Mouse (Mus musculus) lung, postnatal 4 days (tissue): ENCODE data around the gene Tcf25.

Source experiments
- DNase-seq, 2 experiments: peaks; one replicate each; pipeline ENCODE4 v3.0.0; 2021

Gene Tcf25

DNA sequence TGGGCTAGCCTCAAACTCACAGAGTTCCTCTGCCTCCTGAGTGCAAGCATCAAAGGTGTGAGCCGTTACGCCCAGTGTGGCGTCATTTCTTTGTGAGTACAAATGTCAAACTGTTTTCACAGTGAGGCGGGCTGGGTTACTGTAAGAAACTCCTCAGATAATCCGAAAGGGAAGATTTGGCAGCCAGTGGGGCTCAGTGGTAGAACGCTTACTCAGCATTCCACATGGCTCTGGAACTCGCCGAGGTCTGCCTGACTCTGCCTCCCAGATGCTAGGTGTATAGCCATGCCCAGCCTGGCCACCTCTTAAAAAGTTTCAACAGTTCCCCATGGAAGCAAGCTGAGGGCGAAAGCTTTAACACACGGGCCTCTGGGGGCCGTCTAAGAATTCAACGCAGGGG lies 21.4 kb upstream of the Tcf25 start:
- DNase-seq, result no peak

DNA sequence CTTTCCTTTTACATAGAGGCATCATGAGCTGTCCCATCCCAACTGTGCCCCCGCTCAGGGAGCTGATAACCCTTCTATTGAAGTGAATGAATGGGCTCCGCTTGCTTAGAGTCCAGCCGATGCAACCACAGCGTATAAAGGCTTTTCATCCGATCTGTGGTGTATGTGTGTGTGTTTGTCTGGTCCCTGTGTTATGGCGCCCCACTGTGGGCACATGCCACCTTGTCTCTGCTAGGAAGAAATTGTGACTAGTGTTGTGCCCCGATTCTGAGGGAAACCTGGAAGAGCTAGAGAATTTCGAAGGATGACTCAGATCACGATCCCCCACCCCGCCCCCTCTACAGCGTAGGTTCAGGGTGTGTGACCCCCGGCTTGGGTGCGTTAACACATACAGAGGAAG lies 20.8 kb upstream of the Tcf25 start:
- DNase-seq, result peak; percentile 69 to 77

DNA sequence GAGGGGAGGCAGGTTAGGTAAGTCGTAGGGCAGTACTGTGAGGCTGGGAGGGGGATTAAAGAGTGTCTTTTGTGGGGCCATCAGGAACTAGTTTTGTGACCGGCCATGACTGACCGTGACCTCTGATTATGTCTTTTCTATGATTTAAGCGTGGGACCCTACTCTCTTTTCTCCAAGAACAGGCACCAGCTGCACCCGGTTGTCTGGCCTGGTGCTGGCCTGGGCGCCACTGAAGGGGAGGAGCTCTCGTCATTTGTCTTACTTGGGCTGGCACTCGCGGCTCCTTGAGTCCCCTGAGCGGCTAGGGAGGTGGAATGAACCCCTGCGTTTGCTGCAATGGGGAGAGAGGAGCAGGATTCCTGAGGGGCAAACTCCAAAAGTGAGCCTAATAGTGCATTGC lies 20.3 kb upstream of the Tcf25 start:
- DNase-seq, result no peak

DNA sequence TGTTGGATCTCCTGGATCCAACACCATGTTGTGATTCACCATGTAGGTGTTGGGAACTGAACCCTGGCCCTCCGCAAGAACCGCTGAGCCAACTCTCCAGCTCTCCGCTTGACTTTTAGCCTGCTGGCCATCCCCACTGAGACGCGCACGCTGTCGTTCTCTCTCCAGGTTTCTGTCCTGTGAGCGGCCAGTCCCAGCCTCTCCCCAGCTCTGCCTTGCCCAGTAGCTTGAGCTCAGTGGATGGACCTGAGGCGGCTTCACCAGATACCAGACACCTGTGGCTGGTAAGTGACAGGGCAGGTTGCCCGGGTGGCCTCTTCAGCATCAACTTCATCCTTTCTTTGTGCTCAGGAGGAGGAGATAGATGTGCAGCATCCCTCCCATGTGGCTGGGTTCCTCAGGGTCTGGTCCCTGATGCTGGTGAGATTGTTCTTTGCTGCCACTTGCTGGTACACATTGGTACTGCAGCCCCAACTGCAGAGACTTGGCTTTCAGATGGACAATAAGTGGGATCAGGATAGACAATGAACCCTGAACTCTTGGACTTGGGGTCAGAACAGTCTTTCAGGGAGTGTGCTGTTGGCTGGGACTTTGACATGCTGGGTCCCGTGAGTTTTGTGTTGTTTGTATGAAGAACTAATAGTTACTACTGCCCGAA lies 12.3 kb upstream of the Tcf25 start:
- peak; percentile 64 to 82 for DNase-seq

DNA sequence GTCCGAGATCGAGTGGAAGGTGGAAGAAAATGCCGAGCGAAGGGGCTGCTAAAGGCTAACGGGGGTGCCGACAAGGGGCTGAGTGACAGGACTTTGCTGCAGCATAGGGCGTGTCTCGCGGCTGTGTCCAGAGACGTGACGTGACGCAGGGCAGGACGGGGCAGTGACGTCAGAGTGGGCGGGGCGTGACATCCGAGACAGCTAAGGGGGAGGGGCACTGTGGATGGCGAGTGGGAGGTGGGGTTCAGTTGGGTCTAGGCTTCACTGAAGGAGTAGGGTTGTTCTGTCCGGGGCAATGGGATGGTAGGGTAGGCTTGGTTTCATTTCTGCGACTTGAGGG lies 656 bp downstream of the Tcf25 start:
- peak; percentile 95 to 97 for DNase-seq

DNA sequence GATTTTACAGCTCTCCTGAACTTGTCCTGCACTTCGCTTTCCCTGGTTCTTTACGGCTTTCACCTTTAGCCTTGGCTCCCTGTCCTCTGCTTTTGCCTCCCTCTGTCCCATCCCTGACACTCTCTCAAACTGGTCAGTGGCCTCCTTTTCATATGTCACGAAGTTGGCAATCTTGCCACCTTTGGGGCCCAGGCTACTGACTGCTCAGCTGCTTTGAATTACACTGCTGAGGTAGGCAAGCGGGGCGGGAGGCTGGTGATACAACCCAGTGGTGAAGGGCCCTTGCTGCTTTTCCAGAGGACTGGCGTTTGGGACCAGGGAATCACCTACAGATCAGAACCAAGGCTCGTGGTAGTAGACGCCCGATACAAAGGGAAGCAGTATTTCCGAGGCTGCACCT lies 2.1 kb downstream of the Tcf25 start:
- no peak for DNase-seq

DNA sequence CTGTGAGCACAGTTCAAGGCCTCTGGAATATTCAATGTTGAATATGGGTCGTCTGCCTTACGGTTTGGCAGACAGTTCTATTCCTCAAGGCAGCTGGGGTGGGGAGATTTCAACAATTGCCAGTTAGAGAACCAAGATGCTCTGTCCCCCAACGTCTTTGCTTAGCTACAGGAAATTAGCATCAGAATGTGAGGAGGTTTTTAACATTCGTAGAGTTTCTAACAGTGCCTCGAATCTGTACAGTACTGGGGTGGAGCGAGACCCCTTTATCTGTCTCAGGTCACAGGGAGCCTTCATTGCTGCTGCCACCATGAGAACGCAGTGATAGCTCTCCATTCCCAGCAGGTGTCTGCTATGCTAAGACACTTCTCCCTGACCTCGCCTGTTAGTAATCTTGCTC lies 2.6 kb downstream of the Tcf25 start:
- no peak for DNase-seq

DNA sequence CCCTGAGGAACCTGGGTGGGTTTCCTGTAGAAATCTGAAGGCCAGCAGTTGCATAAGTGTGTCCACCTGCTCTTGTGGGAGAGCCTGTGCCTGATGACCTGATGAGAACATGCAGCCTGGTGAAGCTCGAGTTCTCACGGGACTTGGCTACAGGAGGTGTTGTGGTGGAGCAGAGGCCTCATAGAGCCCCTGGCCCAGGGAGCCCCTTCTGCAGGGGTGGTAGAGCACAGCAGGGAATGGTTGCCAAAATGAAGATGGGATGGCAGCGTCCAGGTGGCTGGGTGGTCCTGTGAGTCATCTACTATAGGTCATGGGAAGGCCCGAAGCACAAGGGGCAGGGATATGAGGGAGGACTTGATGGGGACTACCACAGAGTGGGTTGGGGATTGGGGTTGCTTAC lies 8.2 kb downstream of the Tcf25 start:
- DNase-seq, result no peak

DNA sequence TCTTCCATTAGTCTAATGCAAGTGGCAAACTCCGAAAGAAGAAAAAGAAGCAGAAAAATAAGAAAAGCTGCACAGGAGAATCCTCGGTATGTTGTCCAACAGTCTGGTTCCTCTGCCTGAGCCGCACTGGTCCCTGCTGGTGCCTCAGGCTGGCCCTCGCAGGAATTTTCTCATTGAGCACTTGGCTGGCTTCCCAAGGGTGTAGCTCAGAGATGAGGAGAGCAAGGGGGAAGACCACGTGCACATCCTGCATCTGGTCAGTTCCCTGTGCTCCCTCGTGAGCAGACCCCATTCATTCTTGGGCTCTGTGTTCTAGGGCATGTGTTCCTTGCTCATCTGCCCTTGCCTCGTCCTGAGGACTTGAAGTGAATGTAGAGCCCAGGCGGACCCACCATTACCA lies 9.0 kb downstream of the Tcf25 start:
- DNase-seq, result no peak

DNA sequence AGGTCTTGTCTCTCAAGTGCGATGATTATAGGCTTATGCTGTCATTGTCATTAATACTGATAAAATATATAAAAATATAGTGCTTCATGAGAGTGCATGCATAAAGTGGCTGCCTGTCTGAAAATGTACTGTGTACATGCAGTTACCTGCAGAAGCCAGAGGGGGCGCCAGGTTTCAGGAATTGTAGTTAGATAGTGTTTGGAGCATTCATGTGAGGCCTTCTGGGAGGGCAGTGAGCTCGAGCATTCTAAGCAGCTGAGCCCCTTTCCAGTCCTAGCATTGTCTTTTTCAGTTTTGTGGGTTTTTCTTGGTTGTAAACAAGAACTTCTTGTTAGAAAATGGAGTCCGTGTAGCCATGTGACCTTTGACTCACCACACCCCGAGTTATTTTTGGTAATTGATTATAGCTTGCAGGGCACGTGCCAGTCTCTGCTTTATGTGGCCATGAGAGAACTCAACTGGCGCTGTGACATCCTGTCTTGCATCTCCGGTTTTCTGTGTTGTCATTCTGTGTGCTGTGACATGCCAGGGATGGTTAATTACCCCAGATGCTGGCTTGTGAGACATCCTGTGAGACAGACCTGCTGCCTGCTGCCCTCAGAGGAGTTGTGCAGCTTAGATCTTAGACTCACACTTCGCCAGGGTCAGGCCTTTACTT lies 11.5 kb downstream of the Tcf25 start:
- peak in 1 of 2 experiments; percentile 41 for DNase-seq

DNA sequence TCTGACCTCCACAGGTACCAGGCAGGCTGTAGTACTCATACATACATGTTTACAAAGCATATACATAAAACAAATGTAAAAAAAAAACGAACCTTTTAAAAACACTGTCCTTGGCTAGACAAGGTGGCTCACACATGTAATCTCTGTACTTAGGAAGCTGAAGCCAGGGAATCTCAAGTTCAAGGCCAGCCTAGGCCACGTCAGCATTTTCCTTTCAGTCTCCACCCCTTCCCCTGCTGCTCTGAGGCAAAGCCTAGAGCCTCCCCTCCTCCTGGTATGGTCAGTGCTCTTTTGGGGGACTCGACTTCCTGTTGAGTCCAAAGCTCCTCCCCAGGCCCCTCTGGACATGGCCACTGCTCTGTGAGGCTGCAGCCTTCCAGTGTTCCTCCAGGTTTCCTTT lies 13.5 kb downstream of the Tcf25 start:
- no peak for DNase-seq

DNA sequence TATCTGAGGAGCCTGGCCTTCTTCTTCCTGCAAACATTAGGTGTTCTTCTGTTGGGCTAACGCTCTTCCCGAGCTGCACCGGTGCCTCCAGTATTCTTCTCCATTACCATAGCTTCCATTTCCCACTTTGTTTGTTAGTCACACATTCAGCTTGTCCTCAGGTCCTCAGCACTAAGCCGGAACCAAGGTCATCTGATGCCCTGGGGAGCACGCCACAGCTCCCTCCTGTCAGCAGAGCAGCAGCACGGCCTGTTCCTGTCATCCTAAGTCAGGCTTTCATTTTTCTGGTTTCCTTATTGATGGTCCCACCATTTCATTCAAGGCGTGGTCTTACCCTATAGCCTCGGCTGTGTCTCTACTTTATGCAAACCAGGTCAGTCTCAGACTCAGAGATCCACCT lies 14.2 kb downstream of the Tcf25 start:
- DNase-seq, result no peak

DNA sequence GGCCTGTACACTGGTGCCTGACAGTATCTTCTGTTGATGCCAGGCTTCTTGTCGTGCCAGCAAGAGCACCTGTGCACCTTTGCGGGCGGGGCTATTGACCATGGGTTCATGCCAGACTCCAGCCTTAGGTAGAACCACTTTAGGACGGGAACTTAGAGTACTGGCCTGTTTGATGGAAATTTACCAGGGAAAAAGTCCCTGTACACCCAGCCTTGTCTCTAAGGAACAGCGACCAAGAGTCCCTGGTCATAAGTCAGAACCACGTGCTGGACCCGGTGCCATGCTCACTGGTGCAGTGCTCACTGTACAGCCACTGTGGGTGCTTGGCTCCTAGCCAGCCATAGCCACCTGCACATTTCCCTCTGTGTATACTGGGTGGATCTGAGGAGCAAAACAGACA lies 15.5 kb downstream of the Tcf25 start:
- no peak for DNase-seq

DNA sequence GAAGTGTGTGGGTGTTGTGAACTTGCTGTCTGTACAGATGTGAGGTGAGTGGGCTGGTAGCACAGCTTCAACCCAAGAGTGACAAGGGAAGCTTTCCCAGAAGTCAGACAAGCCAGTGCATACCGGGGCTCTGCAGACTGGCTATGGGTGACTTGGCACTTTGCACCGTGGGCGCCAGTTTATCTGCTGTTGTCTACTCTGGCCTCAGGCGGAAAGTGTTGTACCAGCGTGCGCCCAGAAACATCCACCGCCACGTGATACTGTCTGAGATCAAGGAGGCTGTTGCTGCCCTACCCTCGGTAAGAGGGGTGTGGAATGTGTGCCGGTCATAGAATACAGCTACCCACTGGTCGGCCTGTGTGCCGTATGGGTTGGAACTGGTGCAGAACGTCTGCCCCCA lies 24.8 kb downstream of the Tcf25 start:
- no peak for DNase-seq

DNA sequence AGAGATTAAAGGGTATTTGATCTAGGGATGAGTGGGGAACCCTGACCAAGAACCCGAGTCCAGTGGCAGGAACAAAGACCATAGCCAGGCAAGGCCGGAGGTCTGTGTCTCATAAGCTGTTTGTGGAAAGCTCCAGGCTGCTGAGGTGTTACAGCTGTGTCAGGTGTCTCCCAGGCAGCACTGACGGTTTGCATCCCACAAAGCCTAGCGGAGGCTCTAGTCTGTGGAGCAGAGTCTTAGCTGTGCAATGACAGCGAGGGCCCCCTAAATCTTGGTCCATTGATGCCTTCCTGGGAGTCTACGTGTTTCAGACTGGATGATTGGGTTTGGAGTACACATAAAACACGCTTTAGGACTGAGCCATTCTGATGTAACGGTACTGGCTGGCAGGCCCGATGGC lies 28.4 kb downstream of the Tcf25 start:
- DNase-seq, result no peak

DNA sequence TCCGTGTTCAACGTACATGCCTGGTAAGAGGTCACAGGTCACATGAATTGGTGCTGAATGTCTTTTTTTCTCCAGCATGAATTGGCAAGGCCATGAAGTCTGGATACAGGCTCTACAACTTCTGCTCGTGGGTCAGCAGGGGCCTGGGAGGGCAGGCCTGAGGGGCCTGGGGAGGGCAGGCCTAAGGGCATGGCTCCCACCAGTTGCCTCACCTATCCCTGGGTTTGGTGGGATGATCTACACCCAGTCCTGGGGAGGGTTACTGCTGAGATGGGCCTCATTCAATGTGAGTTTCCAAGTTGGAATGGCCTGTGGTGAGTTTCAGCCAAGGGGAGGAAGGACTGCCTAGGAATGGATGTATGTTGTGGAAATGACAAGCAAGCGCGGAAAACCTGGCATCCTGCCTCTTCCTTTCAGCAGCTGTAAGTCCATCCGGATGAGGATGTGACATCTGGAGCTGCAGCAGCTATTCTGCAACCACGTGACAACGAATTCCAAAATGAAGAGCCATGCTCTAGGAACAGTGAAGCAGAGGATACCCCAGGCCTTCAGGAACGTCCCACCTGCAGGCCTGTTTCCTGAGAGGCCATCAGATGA lies 29.3 kb downstream of the Tcf25 start:
- DNase-seq, result no peak

DNA sequence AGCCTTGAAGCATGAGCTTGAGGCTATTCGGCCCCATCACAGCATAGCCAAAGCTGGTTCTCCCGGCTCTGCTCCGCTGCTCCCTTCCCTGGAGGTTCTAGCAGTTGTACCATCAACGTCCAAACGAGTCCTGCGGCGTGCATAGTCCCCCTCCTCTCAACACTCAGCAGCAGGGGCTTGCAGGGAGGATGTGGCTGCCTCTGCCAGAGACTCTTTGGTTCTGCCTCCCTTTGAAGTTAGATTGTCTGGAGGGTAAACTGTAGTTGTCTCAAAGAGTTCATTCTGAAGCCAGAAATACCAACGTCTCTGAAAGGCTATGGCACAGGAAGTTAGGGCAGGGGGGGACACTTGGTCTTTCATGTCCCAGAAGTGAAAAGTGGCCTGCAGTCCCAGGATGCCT lies 31.0 kb downstream of the Tcf25 start:
- no peak for DNase-seq

DNA sequence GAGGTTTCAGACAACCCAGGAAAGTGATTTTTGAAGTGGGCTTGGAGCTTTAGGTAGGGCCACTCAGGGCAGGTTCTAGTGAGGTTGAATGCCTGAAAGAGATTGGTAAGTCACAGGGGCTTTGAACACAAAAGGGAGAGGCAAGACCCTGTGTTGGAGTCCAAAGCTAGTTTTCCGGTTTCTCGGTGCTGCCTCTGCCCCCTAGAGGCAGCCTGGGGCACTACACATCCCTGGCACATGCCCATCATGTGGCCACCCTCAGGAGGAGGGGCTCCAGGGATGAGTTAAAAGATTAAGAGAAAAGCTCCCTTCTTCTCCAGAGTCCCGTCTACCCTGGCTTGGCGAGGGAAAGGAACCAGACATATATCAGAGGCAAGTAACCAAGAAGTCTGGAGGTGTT lies 33.2 kb downstream of the Tcf25 start, which contains the start of gene Mc1r:
Mc1r (plus strand) TSS at position 322 of the 400 bp plus-strand sequence.
- DNase-seq, result peak; percentile 61 to 76

DNA sequence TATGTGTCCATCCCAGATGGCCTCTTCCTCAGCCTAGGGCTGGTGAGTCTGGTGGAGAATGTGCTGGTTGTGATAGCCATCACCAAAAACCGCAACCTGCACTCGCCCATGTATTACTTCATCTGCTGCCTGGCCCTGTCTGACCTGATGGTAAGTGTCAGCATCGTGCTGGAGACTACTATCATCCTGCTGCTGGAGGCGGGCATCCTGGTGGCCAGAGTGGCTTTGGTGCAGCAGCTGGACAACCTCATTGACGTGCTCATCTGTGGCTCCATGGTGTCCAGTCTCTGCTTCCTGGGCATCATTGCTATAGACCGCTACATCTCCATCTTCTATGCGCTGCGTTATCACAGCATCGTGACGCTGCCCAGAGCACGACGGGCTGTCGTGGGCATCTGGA lies 34.1 kb downstream of the Tcf25 start:
- DNase-seq, result no peak

DNA sequence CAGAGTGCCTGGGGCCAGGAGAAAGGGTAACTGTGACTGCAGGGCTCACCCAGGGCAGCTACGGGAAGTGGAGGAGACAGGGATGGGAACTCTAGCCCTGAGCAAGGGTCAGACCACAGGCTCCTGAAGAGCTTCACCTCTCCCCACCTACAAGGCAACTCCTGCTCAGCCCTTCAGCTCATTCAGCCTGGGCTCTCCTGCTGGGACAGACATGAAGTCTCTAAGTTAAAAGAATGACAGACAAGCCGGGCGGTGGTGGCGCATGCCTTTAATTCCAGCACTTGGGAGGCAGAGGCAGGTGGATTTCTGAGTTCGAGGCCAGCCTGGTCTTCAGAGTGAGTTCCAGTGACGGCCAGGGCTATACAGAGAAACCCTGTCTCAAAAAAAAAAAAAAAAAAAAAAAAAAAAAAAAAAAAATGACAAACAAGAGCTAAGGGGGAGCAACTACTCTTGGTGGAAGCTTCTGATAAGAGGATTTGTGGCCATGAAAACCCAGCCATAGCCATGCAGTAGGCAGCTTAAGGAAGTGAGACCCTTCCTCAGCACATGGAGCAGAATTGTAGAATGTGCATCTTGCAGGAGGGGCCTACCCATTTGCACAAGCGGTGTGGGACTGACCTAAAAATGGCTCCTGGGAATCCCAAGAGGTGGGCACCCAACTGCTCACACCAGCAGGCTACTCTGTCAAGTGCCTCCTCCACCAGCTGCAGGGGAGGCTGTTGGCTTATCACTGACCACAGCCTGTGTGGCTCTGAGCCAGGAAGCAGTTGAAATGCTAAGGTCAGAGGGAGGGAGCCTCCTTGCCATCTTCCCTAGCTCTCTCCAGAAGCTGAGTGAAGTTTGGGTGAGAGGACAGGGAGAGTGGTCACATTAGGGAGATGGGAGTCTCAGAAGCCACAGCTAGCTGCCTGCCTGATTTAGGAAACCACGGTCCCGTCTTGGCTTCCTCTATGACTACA lies 35.3 kb downstream of the Tcf25 start:
- no peak for DNase-seq

DNA sequence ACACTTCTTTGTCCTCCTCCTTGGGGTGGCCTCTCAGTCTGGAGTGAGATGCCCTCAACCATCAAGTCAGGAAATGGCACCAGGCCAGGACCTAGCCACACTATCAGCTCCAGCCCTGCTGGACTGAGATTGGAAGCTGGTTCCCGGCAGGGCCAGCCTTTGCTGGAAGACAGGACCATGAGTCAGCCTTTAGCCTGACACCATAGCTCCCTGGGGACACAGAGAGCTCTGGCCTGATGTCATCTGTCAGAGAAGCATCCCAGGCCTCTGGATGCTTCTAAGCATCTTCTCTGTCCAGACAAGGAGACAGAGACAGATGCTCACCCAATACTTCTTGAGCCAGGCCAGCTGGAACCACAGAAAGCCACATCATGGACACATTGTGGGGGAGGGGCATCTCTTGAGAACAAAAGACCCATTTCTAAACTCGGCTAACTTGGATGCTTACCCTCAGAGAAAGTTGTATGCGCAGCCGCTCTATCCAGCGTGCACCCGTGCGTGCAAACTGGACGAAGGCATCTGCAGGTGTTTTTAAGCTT lies 36.6 kb downstream of the Tcf25 start:
- no peak for DNase-seq

DNA sequence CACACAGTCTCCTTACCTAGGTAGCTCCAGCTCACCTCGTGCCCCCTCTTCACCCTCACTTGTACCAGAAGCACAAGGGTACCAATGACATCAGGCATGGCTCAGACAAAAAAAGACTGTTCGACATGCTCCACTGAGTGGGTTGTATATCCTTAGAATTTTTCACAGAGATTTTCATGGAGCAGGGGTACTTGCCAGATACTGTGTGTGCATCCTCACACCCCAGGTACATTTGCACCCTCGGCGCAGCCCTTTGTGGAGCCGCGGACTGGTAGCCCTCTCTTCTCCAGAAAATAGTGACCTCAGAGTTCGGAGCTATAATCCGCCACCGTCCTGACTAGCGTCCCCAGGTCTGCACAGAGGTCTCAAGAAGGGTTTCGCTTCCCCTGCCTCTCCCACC lies 37.2 kb downstream of the Tcf25 start:
- DNase-seq, result no peak

DNA sequence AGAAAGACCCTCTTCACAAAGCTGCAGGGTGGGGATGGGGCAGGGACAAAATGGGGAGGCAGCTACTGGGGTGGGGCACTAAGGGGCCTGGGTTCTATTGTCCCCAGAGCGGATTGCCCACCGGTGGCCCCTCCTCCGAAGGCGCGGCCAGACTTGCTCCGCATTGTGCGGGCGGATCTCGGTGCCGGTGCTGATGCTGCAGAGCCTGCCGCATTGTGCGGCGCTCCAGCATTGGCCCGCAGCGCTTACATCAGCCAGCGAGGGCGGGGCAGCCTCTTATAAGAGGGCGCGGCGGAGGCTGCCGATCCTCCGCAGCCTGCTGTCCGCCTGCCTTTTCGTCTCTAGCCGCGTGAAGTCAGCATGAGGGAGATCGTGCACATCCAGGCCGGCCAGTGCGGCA lies 37.7 kb downstream of the Tcf25 start, which contains the start of gene Tubb3:
Tubb3 (plus strand) TSS at position 179 of the 400 bp plus-strand sequence.
- peak; percentile 38 to 49 for DNase-seq
